Mouse (Mus musculus) limb, embryonic 14.5 days (tissue): ENCODE data around the gene Zbtb20. TPM values are rescaled to one million over a fixed set of nuclear protein-coding genes. Genes with fewer than 3 reads are reported as not detected.

Experiments
- ATAC-seq: fragments of 200-750 bp; cut with Nextera tagmentation; 2 replicates; pipeline ENCODE4 v1.8.0; 2017; ENCODE audit warnings: low read depth, moderate number of reproducible peaks, moderate TSS enrichment; ENCODE audit not compliant: low FRiP score
- DNase-seq: peaks from one replicate; pipeline ENCODE4 v3.0.0-alpha.2; 2015; ENCODE audit warnings: low spot score
- H3K27ac ChIP-seq: fragments of 300-500 bp; sonication (generic); replicated peaks from 2 replicates; pipeline ENCODE4 v1.5.1; 2014; ENCODE audit warnings: low read depth, mild to moderate bottlenecking, low read length, moderate library complexity, mixed read lengths
- H3K27me3 ChIP-seq: fragments of 300-500 bp; sonication (generic); 2 replicates; pipeline ENCODE4 v1.6.1; 2014; ENCODE audit warnings: low read length, mixed read lengths; ENCODE audit not compliant: control insufficient read depth, insufficient read depth
- H3K36me3 ChIP-seq: fragments of 300-500 bp; sonication (generic); 2 replicates; pipeline ENCODE4 v1.6.1; 2014; ENCODE audit warnings: mild to moderate bottlenecking, low read length, moderate library complexity, mixed read lengths; ENCODE audit not compliant: control insufficient read depth, insufficient read depth
- H3K4me1 ChIP-seq: fragments of 300-500 bp; sonication (generic); 2 replicates; pipeline ENCODE4 v1.6.1; 2014; ENCODE audit warnings: antibody characterized with exemption, low read length, mixed read lengths; ENCODE audit not compliant: control insufficient read depth, insufficient read depth
- H3K4me2 ChIP-seq: fragments of 300-500 bp; sonication (generic); replicated peaks from 2 replicates; pipeline ENCODE4 v1.6.1; 2014; ENCODE audit warnings: low read depth, mild to moderate bottlenecking, low read length, moderate library complexity; ENCODE audit not compliant: severe bottlenecking
- H3K4me3 ChIP-seq: fragments of 300-500 bp; sonication (generic); replicated peaks from 2 replicates; pipeline ENCODE4 v1.5.1; 2014; ENCODE audit warnings: low read length
- H3K9ac ChIP-seq: fragments of 300-500 bp; sonication (generic); 2 replicates; pipeline ENCODE4 v1.6.1; 2014; ENCODE audit warnings: mild to moderate bottlenecking, low read depth, low read length, moderate library complexity; ENCODE audit not compliant: severe bottlenecking
- H3K9me3 ChIP-seq: fragments of 300-500 bp; sonication (generic); 2 replicates; pipeline ENCODE4 v1.6.1; 2016; ENCODE audit warnings: low read length; ENCODE audit not compliant: control insufficient read depth
- POLR2A ChIP-seq: fragments of 200-500 bp; IDR thresholded peaks from 2 replicates; pipeline ENCODE4 v1.8.0; 2012; ENCODE audit warnings: inconsistent platforms, mild to moderate bottlenecking, moderate library complexity, borderline replicate concordance; ENCODE audit not compliant: insufficient read depth, insufficient read length; ENCODE audit errors: extremely low read depth
- WGBS: fragments of 180-500 bp; shearing (Covaris S2); extraction: QIAGEN DNeasy Blood & Tissue Kit; methylation state at CpG from one replicate; pipeline ENCODE4 v1.1.7; 2014; 5-methylcytosine and 5-hydroxymethylcytosine counted together
- polyA plus RNA-seq, 2 experiments: library from polyadenylated mRNA; depleted of rRNA in 1 of 2; stranded (reverse) in 1 of 2; unstranded in 1 of 2; fragments of >200 nt; fragmentation: Nextera tagmentation in 1 of 2; extraction: Ambion mirVana in 1 of 2; gene quantifications; 2 replicates each; pipeline versions ENCODE4 v1.2.1 to v1.2.3; 2012 to 2014

Zbtb20 gene
- polyA plus RNA-seq, 2 experiments, result 2.5 to 17.6 TPM

DNA sequence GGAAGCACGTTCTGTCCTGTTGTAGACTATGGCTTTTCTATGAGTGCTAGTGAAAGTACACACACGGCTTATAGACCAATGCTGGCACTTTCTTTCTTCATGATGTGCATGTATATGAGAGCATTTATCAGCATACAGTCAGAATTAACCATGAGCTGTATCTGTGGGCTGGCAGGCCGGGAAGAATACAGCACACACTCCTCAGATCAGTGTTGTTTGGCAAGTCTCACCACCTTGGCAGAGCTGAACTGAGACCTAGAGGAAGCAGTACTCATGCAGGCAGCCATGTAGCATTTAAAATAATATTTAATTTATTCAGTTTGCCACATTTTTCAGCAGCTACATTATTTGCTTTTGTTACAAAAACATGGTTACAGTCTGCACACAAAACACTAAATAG, 214.5 kb downstream of the Zbtb20 start:
- Histone ChIP-seq H3K9ac (no peak overlapping the region), H3K27me3 (no peaks in the 10 kb centered on the region), H3K4me3 (no peak overlapping the region), H3K27ac (no peak overlapping the region), H3K4me1 (no peaks in the 10 kb centered on the region), H3K9me3 (no peaks in the 10 kb centered on the region), H3K36me3 (no peaks in the 10 kb centered on the region), H3K4me2 (no peak overlapping the region)
- TF ChIP-seq POLR2A, result no peak
- DNase-seq, result no peak
- 84% methylated on average over 3 of the region's 3 CpGs for WGBS
- no peak for ATAC-seq

DNA sequence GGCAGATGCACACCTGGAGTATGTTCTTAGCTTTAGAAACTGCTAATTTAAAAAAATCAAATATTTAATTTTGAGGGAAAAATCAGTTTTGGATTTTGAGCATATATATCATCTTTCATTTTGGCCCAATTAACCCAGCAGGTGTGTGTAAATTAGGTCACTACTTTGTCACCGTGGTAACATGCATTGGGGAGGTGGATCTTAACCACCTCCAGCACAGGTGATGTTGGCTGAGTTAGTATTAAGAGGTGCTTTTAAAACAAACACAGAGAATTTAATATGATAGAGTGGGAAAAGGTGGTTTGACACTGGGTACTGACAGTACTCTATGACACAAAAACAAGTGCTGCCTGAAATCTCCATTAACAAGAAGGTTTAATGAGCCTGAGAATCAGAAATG, 218.5 kb downstream of the Zbtb20 start:
- H3K27ac ChIP-seq, result no peak overlapping the region
- 85% methylated on average over 1 of the region's 1 CpGs for WGBS
- H3K27me3 ChIP-seq, result no peaks in the 10 kb centered on the region
- H3K9me3 ChIP-seq, result no peaks in the 10 kb centered on the region
- DNase-seq (no peak), ATAC-seq (no peak)
- no peak overlapping the region for H3K9ac ChIP-seq
- H3K4me1 ChIP-seq, result no peaks in the 10 kb centered on the region
- no peaks in the 10 kb centered on the region for H3K36me3 ChIP-seq
- TF ChIP-seq POLR2A, result no peak
- no peak overlapping the region for H3K4me3 ChIP-seq
- no peak overlapping the region for H3K4me2 ChIP-seq

GRCm38 (mm10) chr16:43094756-43095155, 219.1 kb downstream of the Zbtb20 start:
- no peak overlapping the region for H3K27ac ChIP-seq

DNA sequence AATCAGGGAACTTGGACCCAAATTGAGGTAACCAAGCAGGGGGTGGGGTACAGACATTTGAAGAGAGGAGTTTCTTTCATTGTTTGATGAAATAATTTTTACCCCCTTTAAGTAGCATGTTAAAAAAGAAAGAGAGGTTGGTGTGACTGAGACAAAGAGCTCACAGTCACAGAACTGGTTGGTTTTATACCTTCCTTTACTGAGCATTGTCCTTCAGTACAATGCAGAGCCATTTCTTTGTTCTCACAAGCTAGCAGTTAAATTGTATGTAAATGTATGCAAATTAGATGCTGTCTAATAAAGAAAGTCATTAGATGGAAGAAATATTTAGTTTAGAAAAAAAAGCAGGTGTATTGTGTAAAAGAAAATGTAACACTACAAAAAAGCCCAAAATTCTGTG, 220.4 kb downstream of the Zbtb20 start:
- Histone ChIP-seq H3K4me3 (no peak overlapping the region), H3K9me3 (no peaks in the 10 kb centered on the region), H3K4me1 (no peaks in the 10 kb centered on the region), H3K36me3 (no peaks in the 10 kb centered on the region), H3K9ac (no peak overlapping the region), H3K27me3 (no peaks in the 10 kb centered on the region), H3K27ac (no peak overlapping the region), H3K4me2 (no peak overlapping the region)
- no peak for TF ChIP-seq POLR2A
- DNase-seq (no peak), ATAC-seq (no peak)

More at GRCm38 (mm10) chr16:43094756-43095155, 219.1 kb downstream of the Zbtb20 start:
- no peaks in the 10 kb centered on the region for H3K9me3 ChIP-seq
- no peaks in the 10 kb centered on the region for H3K36me3 ChIP-seq
- H3K27me3 ChIP-seq, result no peaks in the 10 kb centered on the region
- no peak overlapping the region for H3K4me2 ChIP-seq
- TF ChIP-seq POLR2A, result no peak
- H3K4me3 ChIP-seq, result no peak overlapping the region
- 87% methylated on average over 6 of the region's 6 CpGs for WGBS
- H3K9ac ChIP-seq, result no peak overlapping the region
- ATAC-seq (no peak), DNase-seq (no peak)
- H3K4me1 ChIP-seq, result no peaks in the 10 kb centered on the region

- H3K9me3 ChIP-seq, result no peaks in the 10 kb centered on the region
- no peak overlapping the region for H3K4me3 ChIP-seq
- 85% methylated on average over 4 of the region's 4 CpGs for WGBS
- no peaks in the 10 kb centered on the region for H3K4me1 ChIP-seq
- no peak for ATAC-seq
- no peaks in the 10 kb centered on the region for H3K27me3 ChIP-seq
- no peak for TF ChIP-seq POLR2A
- H3K4me2 ChIP-seq, result no peak overlapping the region
- no peak overlapping the region for H3K9ac ChIP-seq
- no peaks in the 10 kb centered on the region for H3K36me3 ChIP-seq
- no peak overlapping the region for H3K27ac ChIP-seq
- no peak for DNase-seq
These were observed 222.5 kb downstream of the Zbtb20 start for GRCm38 (mm10) chr16:43098153-43098552.

DNA sequence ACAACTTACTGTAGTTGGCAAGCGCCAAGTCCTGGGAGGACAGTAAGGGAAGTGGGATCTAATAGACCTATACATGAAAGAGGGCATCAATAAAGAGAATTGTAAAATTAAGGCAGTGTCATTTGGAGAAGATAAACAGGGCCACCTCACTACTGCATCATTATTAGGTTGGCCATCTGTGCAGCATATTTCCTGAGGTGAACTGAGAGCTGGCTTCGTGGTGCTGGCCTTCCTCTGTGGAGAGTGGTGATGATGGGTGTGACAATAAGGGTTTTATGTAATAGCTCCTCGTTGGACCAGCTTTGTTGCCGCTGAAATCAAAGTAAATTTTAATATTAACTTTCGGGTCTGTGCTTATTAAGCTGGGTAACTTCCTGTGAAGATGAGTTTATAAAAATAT, 223.0 kb downstream of the Zbtb20 start:
- Histone ChIP-seq H3K4me2 (no peak overlapping the region), H3K27me3 (no peaks in the 10 kb centered on the region), H3K27ac (no peak overlapping the region), H3K4me1 (no peaks in the 10 kb centered on the region), H3K36me3 (no peaks in the 10 kb centered on the region), H3K9me3 (no peaks in the 10 kb centered on the region), H3K9ac (no peak overlapping the region), H3K4me3 (no peak overlapping the region)
- no peak for TF ChIP-seq POLR2A
- ATAC-seq (no peak), DNase-seq (no peak)
- 76% methylated on average over 5 of the region's 5 CpGs for WGBS
